Mouse (Mus musculus): ENCODE data around the gene Map1lc3b. TPM values are rescaled to one million over a fixed set of nuclear protein-coding genes. Genes with fewer than 3 reads are reported as not detected.
"Not testable (repeated sequence)": the region's sequence is repeated elsewhere in the genome, so short reads cannot be mapped to it uniquely, and the experiment has no call there.

Map1lc3b gene
- polyA plus RNA-seq, 1 experiment from 2014 or later: 262 TPM

- TF ChIP-seq CTCF (IDR thresholded peaks at IDR 0.05; ENCODE audit: low read depth) (peak; percentile 71), EP300 (optimal IDR thresholded peaks at IDR 0.05) (no peak)
- Histone ChIP-seq H3K27me3 (ENCODE audit: control insufficient read depth, insufficient read depth, low read length) (no peaks in the 10 kb centered on the region), H3K4me2 (replicated peaks; ENCODE audit: low read depth) (peak overlapping the region; percentile 87), H3K9ac (ENCODE audit: low read length) (peak overlapping the region; percentile 97), H3K4me1 (replicated peaks; ENCODE audit: control insufficient read depth, insufficient read depth) (peaks cover 6% of the 10 kb centered on the region), H3K27ac (replicated peaks) (peak overlapping the region; percentile 89), H3K4me3 (ENCODE audit: low read depth, low read length) (peak overlapping the region; percentile 95), H3K9me3 (ENCODE audit: control insufficient read depth, low read length) (no peaks in the 10 kb centered on the region), H3K36me3 (ENCODE audit: control insufficient read depth, insufficient read depth, low read length) (no peaks in the 10 kb centered on the region; the same call in none of the 2 replicates)
- DNase-seq (ENCODE audit: low spot score) (peak; percentile 62), ATAC-seq (ENCODE audit: low FRiP score, low TSS enrichment) (peak; percentile 56)
- whole genome bisulfite sequencing: 8% methylated on average over 20 of the region's 20 CpGs
These were observed 1.3 kb downstream of the Map1lc3b start for GRCm38 (mm10) chr8:121591178-121592066.

GRCm38 (mm10) chr8:121593293-121593692, 3.1 kb downstream of the Map1lc3b start:
- 86% methylated on average over 5 of the region's 5 CpGs for WGBS
- TF ChIP-seq CTCF (IDR thresholded peaks at IDR 0.05; ENCODE audit: low read depth) (no peak), EP300 (optimal IDR thresholded peaks at IDR 0.05) (no peak)
- Histone ChIP-seq H3K27me3 (ENCODE audit: control insufficient read depth, insufficient read depth, low read length) (no peaks in the 10 kb centered on the region), H3K9me3 (ENCODE audit: control insufficient read depth, low read length) (no peaks in the 10 kb centered on the region), H3K27ac (replicated peaks) (no peak overlapping the region), H3K4me3 (ENCODE audit: low read depth, low read length) (no peak overlapping the region), H3K36me3 (ENCODE audit: control insufficient read depth, insufficient read depth, low read length) (peaks cover 7% of the 10 kb centered on the region), H3K4me1 (replicated peaks; ENCODE audit: control insufficient read depth, insufficient read depth) (peaks cover 6% of the 10 kb centered on the region), H3K4me2 (replicated peaks; ENCODE audit: low read depth) (no peak overlapping the region), H3K9ac (ENCODE audit: low read length) (no peak overlapping the region)
- DNase-seq (ENCODE audit: low spot score) (no peak), ATAC-seq (ENCODE audit: low FRiP score, low TSS enrichment) (no peak)

GRCm38 (mm10) chr8:121593983-121594382, 3.8 kb downstream of the Map1lc3b start:
- Histone ChIP-seq H3K4me3 (ENCODE audit: low read depth, low read length) (no peak overlapping the region), H3K4me1 (replicated peaks; ENCODE audit: control insufficient read depth, insufficient read depth) (peaks cover 6% of the 10 kb centered on the region), H3K27me3 (ENCODE audit: control insufficient read depth, insufficient read depth, low read length) (no peaks in the 10 kb centered on the region), H3K27ac (replicated peaks) (no peak overlapping the region), H3K36me3 (ENCODE audit: control insufficient read depth, insufficient read depth, low read length) (peaks cover 7% of the 10 kb centered on the region), H3K4me2 (replicated peaks; ENCODE audit: low read depth) (no peak overlapping the region), H3K9ac (ENCODE audit: low read length) (no peak overlapping the region), H3K9me3 (ENCODE audit: control insufficient read depth, low read length) (no peaks in the 10 kb centered on the region)
- TF ChIP-seq CTCF (IDR thresholded peaks at IDR 0.05; ENCODE audit: low read depth) (no peak), EP300 (optimal IDR thresholded peaks at IDR 0.05) (no peak)
- DNase-seq (ENCODE audit: low spot score): no peak
- no peak for ATAC-seq (ENCODE audit: low FRiP score, low TSS enrichment)
- 71% methylated on average over 9 of the region's 9 CpGs for WGBS

- H3K4me3 ChIP-seq (ENCODE audit: low read depth, low read length); H3K9me3 ChIP-seq (ENCODE audit: control insufficient read depth, low read length); H3K4me2 ChIP-seq (replicated peaks; ENCODE audit: low read depth); H3K27ac ChIP-seq (replicated peaks); DNase-seq (ENCODE audit: low spot score); ATAC-seq (ENCODE audit: low FRiP score, low TSS enrichment); H3K9ac ChIP-seq (ENCODE audit: low read length); H3K4me1 ChIP-seq (replicated peaks; ENCODE audit: control insufficient read depth, insufficient read depth); H3K27me3 ChIP-seq (ENCODE audit: control insufficient read depth, insufficient read depth, low read length): not testable (repeated sequence)
- WGBS: 65% methylated on average over 2 of the region's 2 CpGs
- H3K36me3 ChIP-seq (ENCODE audit: control insufficient read depth, insufficient read depth, low read length): peaks cover 12% of the 10 kb centered on the region
These were observed 7.3 kb downstream of the Map1lc3b start for GRCm38 (mm10) chr8:121597492-121597891.

GRCm38 (mm10) chr8:121598190-121598589, 8.0 kb downstream of the Map1lc3b start:
- DNase-seq (ENCODE audit: low spot score) (no peak), ATAC-seq (ENCODE audit: low FRiP score, low TSS enrichment) (no peak)
- no peak overlapping the region for H3K9ac ChIP-seq (ENCODE audit: low read length)
- no peaks in the 10 kb centered on the region for H3K4me1 ChIP-seq (replicated peaks; ENCODE audit: control insufficient read depth, insufficient read depth)
- H3K27me3 ChIP-seq (ENCODE audit: control insufficient read depth, insufficient read depth, low read length): no peaks in the 10 kb centered on the region
- 89% methylated on average over 7 of the region's 7 CpGs for WGBS
- peaks cover 12% of the 10 kb centered on the region for H3K36me3 ChIP-seq (ENCODE audit: control insufficient read depth, insufficient read depth, low read length)
- H3K27ac ChIP-seq (replicated peaks): no peak overlapping the region
- H3K4me3 ChIP-seq (ENCODE audit: low read depth, low read length): no peak overlapping the region
- TF ChIP-seq EP300 (optimal IDR thresholded peaks at IDR 0.05): no peak
- no peak for TF ChIP-seq CTCF (IDR thresholded peaks at IDR 0.05; ENCODE audit: low read depth)
- no peaks in the 10 kb centered on the region for H3K9me3 ChIP-seq (ENCODE audit: control insufficient read depth, low read length)
- H3K4me2 ChIP-seq (replicated peaks; ENCODE audit: low read depth): no peak overlapping the region

- Histone ChIP-seq H3K4me1 (replicated peaks; ENCODE audit: control insufficient read depth, insufficient read depth) (no peaks in the 10 kb centered on the region), H3K27ac (replicated peaks) (no peak overlapping the region), H3K9ac (ENCODE audit: low read length) (no peak overlapping the region), H3K9me3 (ENCODE audit: control insufficient read depth, low read length) (no peaks in the 10 kb centered on the region), H3K4me3 (ENCODE audit: low read depth, low read length) (no peak overlapping the region), H3K27me3 (ENCODE audit: control insufficient read depth, insufficient read depth, low read length) (no peaks in the 10 kb centered on the region), H3K36me3 (ENCODE audit: control insufficient read depth, insufficient read depth, low read length) (peaks cover 15% of the 10 kb centered on the region), H3K4me2 (replicated peaks; ENCODE audit: low read depth) (no peak overlapping the region)
- ATAC-seq (ENCODE audit: low FRiP score, low TSS enrichment) (peak; percentile 80), DNase-seq (ENCODE audit: low spot score) (peak; percentile 88)
- 20% methylated on average over 7 of the region's 7 CpGs for WGBS
- TF ChIP-seq EP300 (optimal IDR thresholded peaks at IDR 0.05): no peak
- peak; percentile 92 for TF ChIP-seq CTCF (IDR thresholded peaks at IDR 0.05; ENCODE audit: low read depth)
These were observed 8.7 kb downstream of the Map1lc3b start for GRCm38 (mm10) chr8:121598892-121599291.
